In the genomic region with DNA sequence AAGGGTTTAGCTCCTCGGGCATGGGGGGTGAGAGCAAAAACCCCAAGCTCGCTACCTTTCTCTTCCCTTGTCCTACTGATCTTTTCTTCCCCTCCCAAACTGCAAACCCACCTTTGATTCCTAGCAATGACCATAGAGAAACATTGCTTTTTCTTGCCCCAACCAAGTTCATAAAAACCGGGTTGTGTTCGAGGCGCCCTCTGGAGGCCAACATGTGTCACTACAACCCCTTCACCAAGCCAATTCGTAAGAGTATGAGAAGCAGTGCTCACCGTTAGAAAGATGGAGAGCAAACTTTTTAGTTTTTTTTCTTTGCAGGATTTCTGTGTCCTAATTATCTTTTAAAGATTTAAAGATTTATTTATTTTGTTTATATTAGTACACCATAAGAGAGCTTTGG, we compare ENCODE assay signal across 8 mouse cellular contexts. TPM values are rescaled to one million over a fixed set of nuclear protein-coding genes. Genes with fewer than 3 reads are reported as not detected.
DNase-seq lines count a peak whose midpoint lies in the region; ATAC-seq and TF ChIP-seq lines count a peak whose summit lies in the region.

No protein-coding gene starts in this region.

- no peak overlapping the region for H3K9ac ChIP-seq in intestine, embryonic 14.5 days (ENCODE audit: low read length)
- no peak overlapping the region for H3K9ac ChIP-seq in intestine, embryonic 15.5 days
- no peak overlapping the region for H3K9ac ChIP-seq in ES-Bruce4 (ENCODE audit: low read depth, poor library complexity, severe bottlenecking)

- H3K4me1 ChIP-seq in intestine, embryonic 14.5 days (replicated peaks; ENCODE audit: control insufficient read depth, insufficient read depth, low read length), result no peaks in the 10 kb centered on the region
- 0 out of 2 replicates have a peak, but pooled peaks cover 5% of the 10 kb centered on the region for H3K4me1 ChIP-seq in intestine, embryonic 15.5 days (replicated peaks)
- no peaks in the 10 kb centered on the region for H3K4me1 ChIP-seq in ES-Bruce4 (ENCODE audit: control insufficient read depth, insufficient read depth, low read length)
- H3K4me1 ChIP-seq in bone marrow, adult 2 months (ENCODE audit: control insufficient read depth, insufficient read depth, low read length), result no peaks in the 10 kb centered on the region

- H3K4me3 ChIP-seq in intestine, embryonic 14.5 days (ENCODE audit: low read depth, low read length), result no peak overlapping the region
- H3K4me3 ChIP-seq in intestine, embryonic 15.5 days (replicated peaks), result no peak overlapping the region
- H3K4me3 ChIP-seq in ES-Bruce4 (ENCODE audit: low read depth, low read length), result no peak overlapping the region
- no peak overlapping the region for H3K4me3 ChIP-seq in bone marrow, adult 2 months (replicated peaks; ENCODE audit: control insufficient read depth, low read depth, low read length)

- no peaks in the 10 kb centered on the region for H3K36me3 ChIP-seq in intestine, embryonic 14.5 days (ENCODE audit: control insufficient read depth, insufficient read depth, low read length)
- H3K36me3 ChIP-seq in intestine, embryonic 15.5 days, result no peaks in the 10 kb centered on the region
- no peaks in the 10 kb centered on the region for H3K36me3 ChIP-seq in ES-Bruce4 (ENCODE audit: control insufficient read depth, insufficient read depth, low read length, poor library complexity, severe bottlenecking)

- 39% methylated on average over 7 of the region's 7 CpGs for WGBS in intestine, embryonic 14.5 days
- 38% methylated on average over 7 of the region's 7 CpGs for WGBS in intestine, embryonic 15.5 days
- WGBS in bone marrow, adult 2 months, result 23% methylated on average over 7 of the region's 7 CpGs

- no peak overlapping the region for H3K27ac ChIP-seq in intestine, embryonic 14.5 days (ENCODE audit: low read depth)
- H3K27ac ChIP-seq in intestine, embryonic 15.5 days, result no peak overlapping the region
- no peak overlapping the region for H3K27ac ChIP-seq in ES-Bruce4 (ENCODE audit: insufficient read depth, low read length)
- no peak overlapping the region for H3K27ac ChIP-seq in bone marrow, adult 2 months (ENCODE audit: control insufficient read depth, insufficient read depth, low read depth, low read length, poor library complexity)

- no peaks in the 10 kb centered on the region for H3K9me3 ChIP-seq in intestine, embryonic 14.5 days (ENCODE audit: control insufficient read depth, low read length)
- no peaks in the 10 kb centered on the region for H3K9me3 ChIP-seq in intestine, embryonic 15.5 days
- H3K9me3 ChIP-seq in ES-Bruce4 (replicated peaks; ENCODE audit: control insufficient read depth, insufficient read depth, low read length, poor library complexity, severe bottlenecking), result peaks cover 5% of the 10 kb centered on the region

- peak; percentile 69 for TF ChIP-seq CTCF in ES-Bruce4 (IDR thresholded peaks at IDR 0.05; ENCODE audit: low read depth, low read length)
- peak; percentile 85 for TF ChIP-seq CTCF in bone marrow, adult 2 months (IDR thresholded peaks at IDR 0.05; ENCODE audit: control insufficient read depth, insufficient read depth, low read length)

- intact Hi-C loops in left cerebral cortex, postnatal 14 days (cut with DNase I), result loop anchor here (1.0 to 5.0 kb wide), 2 partner anchors 120 to 340 kb away; no protein-coding TSS in a partner anchor

- no peak for ATAC-seq in intestine, embryonic 14.5 days (replicated peaks; ENCODE audit: low FRiP score, low TSS enrichment, low read depth)
- ATAC-seq in intestine, embryonic 15.5 days, result no peak
- peak; percentile 69; the same call in 1 of the 2 replicates for ATAC-seq in erythroblast, adult 5-6 weeks (replicated peaks; ENCODE audit: low FRiP score, poor library complexity, severe bottlenecking)

- H3K4me2 ChIP-seq in intestine, embryonic 14.5 days (ENCODE audit: low read length), result no peak overlapping the region
- no peak overlapping the region for H3K4me2 ChIP-seq in intestine, embryonic 15.5 days (replicated peaks)

- no peak for TF ChIP-seq POLR2A in ES-Bruce4 (IDR thresholded peaks at IDR 0.05; ENCODE audit: insufficient read depth, low read length)
- TF ChIP-seq POLR2A in bone marrow, adult 2 months (IDR thresholded peaks at IDR 0.05; ENCODE audit: borderline replicate concordance, control insufficient read depth, low read depth, low read length), result no peak

- no peaks in the 10 kb centered on the region for H3K27me3 ChIP-seq in intestine, embryonic 14.5 days (replicated peaks; ENCODE audit: control insufficient read depth, insufficient read depth, low read length)
- H3K27me3 ChIP-seq in intestine, embryonic 15.5 days (replicated peaks), result no peaks in the 10 kb centered on the region
- no peaks in the 10 kb centered on the region for H3K27me3 ChIP-seq in ES-Bruce4 (ENCODE audit: control insufficient read depth, insufficient read depth, low read length, poor library complexity, severe bottlenecking)

- no peak for TF ChIP-seq EP300 in ES-Bruce4 (IDR thresholded peaks at IDR 0.05; ENCODE audit: insufficient read depth, low read depth, low read length)

- DNase-seq in intestine, embryonic 14.5 days (ENCODE audit: low spot score), result peak; percentile 70
- peak; percentile 34 to 58 for DNase-seq in left cerebral cortex, postnatal 14 days (ENCODE audit: low spot score in 2 of 2)
- DNase-seq in ovary, postnatal 14 days (ENCODE audit: low spot score), result peak; percentile 62
- DNase-seq in thymus, postnatal 4 days, result peak; percentile 75

RNA-seq across cellular contexts. Expression of a gene that starts 52.1 kb away (rescaled TPM):
- 36.9 and 43.8 TPM in 2 replicates for polyA plus RNA-seq in intestine, embryonic 14.5 days (2014; fragmentation: Nextera tagmentation; extraction: Ambion mirVana)
- polyA plus RNA-seq in intestine, embryonic 15.5 days (2015; fragmentation: Nextera tagmentation; extraction: Ambion mirVana), result 26.5 and 28.8 TPM in 2 replicates
- polyA plus RNA-seq in ES-Bruce4 (2011; ENCODE audit: insufficient read depth, insufficient read length, low read depth, missing spikeins), result 21.6 and 27.1 TPM in 2 replicates
- 10.6 and 12.2 TPM in 2 replicates for polyA plus RNA-seq in bone marrow, adult 2 months (2011; ENCODE audit: insufficient read depth, insufficient read length, low replicate concordance, missing spikeins)
- total RNA-seq in erythroblast, adult 5-6 weeks (2015; ENCODE audit: low replicate concordance), result 12.1 and 17.1 TPM in 2 replicates
- total RNA-seq in erythroblast, adult 5-6 weeks (2017; ENCODE audit: low replicate concordance), result 12.3 and 17.8 TPM in 2 replicates
- total RNA-seq in left cerebral cortex, postnatal 14 days (2021), result 10 to 100 TPM; 47.9 to 50.6 TPM
